Mouse (Mus musculus) liver, embryonic 18 days (tissue): ENCODE data around the gene Tspan6. TPM values are rescaled to one million over a fixed set of nuclear protein-coding genes. Genes with fewer than 3 reads are reported as not detected.

ENCODE experiments used
- polyA plus RNA-seq: library from polyadenylated mRNA; depleted of rRNA; stranded (reverse); fragments of >200 nt; gene quantifications from 2 replicates; pipeline ENCODE4 v1.2.3, GENCODE M21; 2012; rRNA removed

Gene Tspan6
- polyA plus RNA-seq = 3.6 and 4.2 TPM in 2 replicates

DNA sequence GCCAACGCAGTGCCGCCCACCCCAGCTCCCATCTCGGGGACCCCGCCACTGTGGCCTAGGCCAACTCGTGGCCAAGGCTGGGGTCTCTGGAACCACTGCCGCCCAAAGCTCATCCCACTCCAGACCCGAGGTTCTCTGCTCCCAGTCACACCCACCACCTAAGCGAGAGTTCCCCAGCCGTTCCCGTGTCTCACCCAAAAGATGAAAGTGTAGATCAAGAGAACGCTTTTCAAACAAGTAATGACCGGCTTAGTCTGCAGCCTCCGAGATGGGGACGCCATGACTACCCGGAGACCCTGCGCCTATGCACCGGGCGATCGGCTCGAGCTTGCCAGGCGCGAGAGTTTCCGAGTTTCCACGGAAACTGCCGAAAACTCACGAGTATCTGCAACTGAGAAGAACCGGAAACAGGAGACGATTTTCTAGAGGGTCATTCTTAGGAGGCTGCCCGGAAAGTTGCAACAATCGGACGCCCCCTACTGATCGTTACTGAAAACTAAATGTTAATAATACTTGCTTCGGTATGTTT is at the start of gene Tspan6:
TSS of gene Tspan6 (minus strand) at position 416 of the 529 bp plus-strand sequence.

DNA sequence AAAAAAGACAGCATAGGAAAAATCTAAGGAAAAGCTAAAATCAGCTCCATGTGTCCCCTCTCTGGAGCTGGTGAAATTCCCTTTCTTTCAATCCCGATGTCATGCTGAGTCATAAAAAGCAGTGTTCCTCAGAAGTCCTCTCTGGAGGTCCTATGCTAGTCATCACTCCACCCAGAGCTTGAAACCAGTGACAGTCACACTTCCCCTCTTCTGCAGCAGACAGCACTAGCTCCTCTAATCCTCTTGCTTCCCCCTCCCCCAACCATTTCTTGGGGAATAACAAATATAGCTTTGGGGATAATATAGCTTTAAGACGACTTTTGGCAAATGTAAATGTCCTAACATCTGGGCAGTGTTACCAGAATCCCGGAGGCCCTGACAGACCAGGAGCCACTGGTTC is 10.0 kb upstream of the Tspan6 start, which contains the start of gene Srpx2:
TSS of gene Srpx2 (plus strand) at position 166 of the 400 bp plus-strand sequence.

DNA sequence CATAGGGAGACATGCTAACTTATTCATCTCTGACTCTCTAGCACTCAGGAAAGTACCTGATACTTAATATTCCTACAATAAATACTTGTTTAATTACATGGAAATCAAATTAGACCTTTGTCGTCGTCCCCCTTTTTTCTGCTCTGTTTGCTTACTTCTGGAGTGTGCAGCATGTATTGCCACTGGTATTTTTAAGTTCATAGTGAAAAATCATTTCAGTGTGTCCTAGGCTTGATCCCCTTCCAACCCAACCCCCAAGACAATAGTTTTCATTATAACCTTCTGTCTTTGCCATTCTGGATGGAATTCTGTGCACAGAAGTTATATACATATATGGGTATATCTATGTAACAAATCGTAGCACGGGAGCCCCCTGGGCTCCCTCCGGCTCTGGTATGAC is 47.5 kb downstream of the Tspan6 start, which contains the start of gene Tnmd:
TSS of gene Tnmd (plus strand) at position 301 of the 400 bp plus-strand sequence.

Other genes starting within 250 kb of the Tspan6 start
- 0.17 and 0.18 TPM in 2 replicates for gene Pcdh19, start 209.4 kb downstream of the Tspan6 start, polyA plus RNA-seq
- gene Tnmd, start 47.4 kb downstream of the Tspan6 start, polyA plus RNA-seq = not detected in 2 replicates
- gene Srpx2, start 10.0 kb upstream of the Tspan6 start, polyA plus RNA-seq = 0.96 and 1.1 TPM in 2 replicates
- gene Sytl4, start 83.4 kb upstream of the Tspan6 start, polyA plus RNA-seq = 0.87 and 0.96 TPM in 2 replicates
- gene Cstf2, start 160.8 kb upstream of the Tspan6 start, polyA plus RNA-seq = 8.4 TPM in 2 replicates